Mouse (Mus musculus) c-Kit-positive CD71-positive TER-119-negative erythroid progenitor cells, embryonic 14.5 days (primary cell): ENCODE results near the gene Rbks.

Experiments
- DNase-seq: peaks from one replicate; pipeline ENCODE4 v3.0.0-alpha.2; 2013; ENCODE audit warnings: low read depth

Gene Rbks

DNA sequence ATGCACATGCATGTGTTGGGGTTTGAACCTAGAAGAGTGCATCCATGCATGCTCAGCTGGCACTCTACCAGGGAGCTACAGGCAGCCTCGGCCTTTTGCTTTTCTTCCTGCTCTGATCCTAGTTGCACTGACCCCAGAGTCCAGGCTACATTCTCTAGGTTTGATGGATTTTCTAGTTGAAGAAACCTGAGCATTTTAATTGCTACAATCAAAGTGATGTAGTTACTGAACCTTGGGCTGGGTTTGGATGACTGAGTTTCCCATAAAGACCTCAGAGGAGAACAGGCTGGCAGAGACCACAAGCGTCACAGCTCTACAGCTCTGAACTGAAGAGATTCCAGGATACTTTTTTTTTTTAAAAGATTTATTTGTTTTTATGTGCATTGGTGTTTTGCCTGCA is 114.2 kb downstream of the Rbks start:
- no peak for DNase-seq

GRCm38 (mm10) chr5:31581932-31582331 is 115.5 kb downstream of the Rbks start:
- no peak for DNase-seq

DNA sequence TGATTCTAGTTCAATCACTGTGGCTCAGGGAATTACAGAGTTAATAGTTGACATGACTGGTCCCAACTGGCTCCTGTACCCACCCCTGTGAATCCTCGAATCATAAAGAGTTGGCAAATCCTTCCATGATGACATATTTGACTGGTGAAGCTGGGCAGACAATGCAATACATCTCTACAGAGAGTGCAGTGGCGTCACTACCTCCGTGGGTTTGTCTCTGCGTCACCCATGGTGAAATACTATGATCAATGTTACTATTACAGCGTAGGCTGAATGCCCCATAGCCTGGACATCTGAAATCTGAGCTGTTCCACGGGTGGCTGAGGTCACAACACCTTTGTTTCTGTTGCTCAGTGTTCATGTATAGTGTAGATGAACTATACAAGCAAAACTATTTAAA is 116.2 kb downstream of the Rbks start:
- DNase-seq, result no peak

DNA sequence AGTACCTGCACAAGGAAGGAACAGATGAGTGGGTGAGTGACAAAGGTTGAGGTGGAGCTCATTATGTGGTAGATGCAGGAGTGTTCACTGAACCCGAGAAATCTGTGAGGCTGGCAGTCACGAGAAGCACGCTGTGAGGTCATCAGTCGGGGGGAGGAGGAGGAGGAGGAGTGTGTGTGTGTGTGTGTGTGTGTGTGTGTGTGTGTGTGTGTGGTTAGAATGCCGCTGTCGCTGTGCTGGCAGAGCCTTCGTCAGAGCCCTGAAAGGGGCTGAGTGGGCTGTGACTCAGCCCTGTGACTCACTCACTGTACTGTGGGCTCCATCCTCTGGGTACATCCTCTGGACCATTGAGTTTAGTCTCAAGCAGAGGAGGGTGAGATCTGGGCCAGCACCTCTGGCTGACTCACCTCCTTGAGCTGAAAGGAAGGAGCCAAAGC is 120.9 kb downstream of the Rbks start:
- DNase-seq, result no peak
